Mouse (Mus musculus): ENCODE measurements around the gene Ap4b1. TPM values are rescaled to one million over a fixed set of nuclear protein-coding genes. Genes with fewer than 3 reads are reported as not detected.

Ap4b1 gene
- polyA plus RNA-seq, 2 experiments: 11.4 to 12.8 TPM

DNA sequence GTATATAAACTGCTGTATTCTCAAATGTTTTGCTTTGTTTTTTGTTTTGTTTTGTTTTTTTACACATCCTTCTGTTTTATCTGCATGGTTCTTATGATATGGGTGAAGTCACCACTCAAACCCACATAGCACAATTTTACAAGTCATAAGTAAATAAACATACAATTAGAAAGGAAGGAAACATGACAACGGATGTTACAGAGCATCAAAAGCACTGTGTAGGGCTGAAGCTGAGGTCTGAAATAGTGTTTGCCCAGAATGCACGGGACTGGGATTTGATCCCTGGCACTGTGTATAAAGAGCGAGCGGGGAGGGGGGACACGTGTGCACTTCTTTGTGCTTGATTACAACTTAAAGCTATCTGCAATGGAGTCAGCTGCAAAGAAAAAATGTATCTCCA lies 28.5 kb upstream of the Ap4b1 start:
- H3K9me3 ChIP-seq (ENCODE audit: control insufficient read depth, low read length): no peaks in the 10 kb centered on the region
- ATAC-seq (ENCODE audit: insufficient read depth): no peak
- no peak for DNase-seq (ENCODE audit: low read depth in 3 of 3, low spot score in 3 of 3)
- TF ChIP-seq EP300 (IDR thresholded peaks at IDR 0.05; ENCODE audit: low read depth) (no peak), CTCF (IDR thresholded peaks at IDR 0.05; ENCODE audit: low read depth) (no peak)
- H3K4me3 ChIP-seq (ENCODE audit: insufficient read depth in 1 of 2, low read depth in 2 of 2, low read length in 2 of 2): no peak overlapping the region
- H3K27ac ChIP-seq: no peak overlapping the region
- no peak overlapping the region for H3K4me2 ChIP-seq (ENCODE audit: low read depth)
- H3K27me3 ChIP-seq (ENCODE audit: control insufficient read depth, insufficient read depth, low read length): no peaks in the 10 kb centered on the region
- WGBS (ENCODE audit: insufficient replicate concordance): 75% methylated on average over 5 of the region's 5 CpGs
- H3K4me1 ChIP-seq (replicated peaks; ENCODE audit: control insufficient read depth in 2 of 2, insufficient read depth in 2 of 2, low read length in 1 of 2): peaks cover 10 to 24% of the 10 kb centered on the region in 2 experiments
- H3K9ac ChIP-seq (replicated peaks): no peak overlapping the region
- peaks cover 28% of the 10 kb centered on the region for H3K36me3 ChIP-seq (replicated peaks; ENCODE audit: control insufficient read depth, insufficient read depth, low read depth)

DNA sequence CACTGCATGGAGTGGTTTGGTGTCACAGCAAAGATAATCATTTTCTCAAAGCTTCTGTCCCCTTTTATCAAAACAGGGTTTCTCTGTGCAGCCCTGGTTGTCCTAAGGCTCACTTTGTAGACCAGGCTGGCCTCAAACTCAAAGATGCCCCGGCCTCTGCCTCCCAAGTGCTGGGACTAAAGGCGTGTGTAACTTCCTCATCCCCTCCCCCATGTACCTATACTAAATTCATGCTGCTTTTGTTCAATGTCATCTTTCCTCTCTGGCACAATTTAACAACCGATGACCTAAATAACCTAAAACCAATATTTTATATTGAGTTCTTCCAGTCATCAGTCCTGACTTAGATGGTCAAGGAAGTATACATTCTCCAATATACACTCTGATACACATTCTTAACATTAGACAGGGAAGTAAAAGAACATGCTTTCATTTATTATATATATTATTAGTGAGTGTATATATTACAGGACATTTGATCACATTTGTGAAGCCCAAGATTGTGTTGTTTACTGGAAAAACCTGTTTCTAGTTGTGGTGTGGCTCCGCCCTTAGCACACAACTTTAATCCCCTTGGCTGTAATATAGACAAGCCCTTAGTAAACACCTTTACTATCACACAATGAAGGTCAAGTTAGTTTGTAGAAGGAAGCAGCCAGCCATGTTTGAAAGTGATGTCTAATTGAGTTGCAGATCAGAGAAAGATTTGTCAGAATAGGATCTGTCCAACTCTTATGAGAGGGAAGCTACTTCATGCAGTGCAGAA lies 26.3 kb upstream of the Ap4b1 start:
- no peaks in the 10 kb centered on the region for H3K9me3 ChIP-seq (ENCODE audit: control insufficient read depth, low read length)
- ATAC-seq (ENCODE audit: insufficient read depth): no peak
- peak overlapping the region; percentile 18 for H3K27ac ChIP-seq
- peaks cover 12% of the 10 kb centered on the region for H3K36me3 ChIP-seq (replicated peaks; ENCODE audit: control insufficient read depth, insufficient read depth, low read depth)
- H3K4me2 ChIP-seq (ENCODE audit: low read depth): no peak overlapping the region
- 45% methylated on average over 4 of the region's 4 CpGs for WGBS (ENCODE audit: insufficient replicate concordance)
- no peak overlapping the region for H3K9ac ChIP-seq (replicated peaks)
- peaks cover 23 to 36% of the 10 kb centered on the region in 2 experiments for H3K4me1 ChIP-seq (replicated peaks; ENCODE audit: control insufficient read depth in 2 of 2, insufficient read depth in 2 of 2, low read length in 1 of 2)
- TF ChIP-seq CTCF (IDR thresholded peaks at IDR 0.05; ENCODE audit: low read depth) (no peak), EP300 (IDR thresholded peaks at IDR 0.05; ENCODE audit: low read depth) (no peak)
- DNase-seq (ENCODE audit: low read depth in 3 of 3, low spot score in 3 of 3): no peak
- no peak overlapping the region for H3K4me3 ChIP-seq (ENCODE audit: insufficient read depth in 1 of 2, low read depth in 2 of 2, low read length in 2 of 2)
- no peaks in the 10 kb centered on the region for H3K27me3 ChIP-seq (ENCODE audit: control insufficient read depth, insufficient read depth, low read length)

DNA sequence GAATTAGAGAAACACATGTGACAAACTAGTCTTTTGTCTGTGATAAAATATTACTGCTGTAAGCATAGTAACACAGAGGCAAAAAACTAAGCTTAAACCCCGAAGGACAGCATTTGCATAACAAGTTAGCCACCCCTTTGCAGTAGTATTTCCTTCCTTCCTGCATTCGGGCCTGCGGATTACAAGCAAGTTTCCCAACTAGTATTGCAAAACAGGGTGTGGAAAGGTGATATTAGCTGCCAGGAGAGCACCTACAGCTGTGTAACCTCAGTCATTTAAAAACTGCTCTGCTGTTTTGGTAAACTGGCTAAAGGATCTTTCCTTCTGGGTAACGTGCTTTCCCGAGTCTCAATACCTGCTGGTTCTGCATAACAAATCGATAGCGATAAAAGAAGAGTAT lies 22.1 kb upstream of the Ap4b1 start:
- DNase-seq (ENCODE audit: low read depth in 3 of 3, low spot score in 3 of 3) (no peak), ATAC-seq (ENCODE audit: insufficient read depth) (no peak)
- Histone ChIP-seq H3K4me3 (ENCODE audit: insufficient read depth in 1 of 2, low read depth in 2 of 2, low read length in 2 of 2) (peak overlapping the region in 1 of 2 experiments; percentile 25; a peak in 2 of 4 replicates), H3K4me2 (ENCODE audit: low read depth) (peak overlapping the region; percentile 49), H3K27me3 (ENCODE audit: control insufficient read depth, insufficient read depth, low read length) (no peaks in the 10 kb centered on the region), H3K9ac (replicated peaks) (no peak overlapping the region), H3K36me3 (replicated peaks; ENCODE audit: control insufficient read depth, insufficient read depth, low read depth) (peaks cover 2% of the 10 kb centered on the region; the same call in 1 of the 2 replicates), H3K4me1 (replicated peaks; ENCODE audit: control insufficient read depth in 2 of 2, insufficient read depth in 2 of 2, low read length in 1 of 2) (peaks cover 39 to 47% of the 10 kb centered on the region in 2 experiments), H3K27ac (peak overlapping the region; percentile 40; the same call in 1 of the 2 replicates), H3K9me3 (ENCODE audit: control insufficient read depth, low read length) (no peaks in the 10 kb centered on the region)
- TF ChIP-seq CTCF (IDR thresholded peaks at IDR 0.05; ENCODE audit: low read depth): no peak
- WGBS (ENCODE audit: insufficient replicate concordance): 40% methylated on average over 7 of the region's 7 CpGs

DNA sequence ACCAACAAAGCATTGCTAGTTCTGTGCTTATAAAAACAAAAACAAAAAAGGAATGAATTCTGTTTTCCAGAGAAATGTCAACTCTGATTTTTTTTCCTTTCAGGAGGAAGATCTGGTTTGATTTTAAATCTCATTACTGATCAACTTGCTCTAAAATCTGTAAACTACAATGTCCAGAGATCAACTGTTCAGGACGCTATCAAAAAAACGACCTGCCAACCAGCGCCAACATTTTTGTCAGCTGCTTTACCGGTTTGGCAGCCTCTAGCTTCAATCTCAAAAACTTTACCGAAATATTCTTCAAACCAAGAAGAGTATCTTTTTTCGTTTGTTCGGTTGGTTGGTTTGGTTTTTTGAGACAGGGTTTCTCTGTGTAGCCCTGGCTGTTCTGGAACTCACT lies 20.2 kb upstream of the Ap4b1 start:
- Histone ChIP-seq H3K27me3 (ENCODE audit: control insufficient read depth, insufficient read depth, low read length) (no peaks in the 10 kb centered on the region), H3K9me3 (ENCODE audit: control insufficient read depth, low read length) (no peaks in the 10 kb centered on the region), H3K4me1 (replicated peaks; ENCODE audit: control insufficient read depth in 2 of 2, insufficient read depth in 2 of 2, low read length in 1 of 2) (peaks cover 48 to 53% of the 10 kb centered on the region in 2 experiments), H3K9ac (replicated peaks) (peak overlapping the region; percentile 96), H3K4me3 (ENCODE audit: insufficient read depth in 1 of 2, low read depth in 2 of 2, low read length in 2 of 2) (peak overlapping the region; percentile 82 to 90), H3K36me3 (replicated peaks; ENCODE audit: control insufficient read depth, insufficient read depth, low read depth) (peaks cover 2% of the 10 kb centered on the region; the same call in 1 of the 2 replicates), H3K27ac (peak overlapping the region; percentile 95), H3K4me2 (ENCODE audit: low read depth) (peak overlapping the region; percentile 89)
- DNase-seq (ENCODE audit: low read depth in 3 of 3, low spot score in 3 of 3): no peak
- WGBS (ENCODE audit: insufficient replicate concordance): 66% methylated on average over 7 of the region's 7 CpGs
- ATAC-seq (ENCODE audit: insufficient read depth): no peak
- TF ChIP-seq CTCF (IDR thresholded peaks at IDR 0.05; ENCODE audit: low read depth): no peak
- no peak for TF ChIP-seq EP300 (IDR thresholded peaks at IDR 0.05; ENCODE audit: low read depth)

DNA sequence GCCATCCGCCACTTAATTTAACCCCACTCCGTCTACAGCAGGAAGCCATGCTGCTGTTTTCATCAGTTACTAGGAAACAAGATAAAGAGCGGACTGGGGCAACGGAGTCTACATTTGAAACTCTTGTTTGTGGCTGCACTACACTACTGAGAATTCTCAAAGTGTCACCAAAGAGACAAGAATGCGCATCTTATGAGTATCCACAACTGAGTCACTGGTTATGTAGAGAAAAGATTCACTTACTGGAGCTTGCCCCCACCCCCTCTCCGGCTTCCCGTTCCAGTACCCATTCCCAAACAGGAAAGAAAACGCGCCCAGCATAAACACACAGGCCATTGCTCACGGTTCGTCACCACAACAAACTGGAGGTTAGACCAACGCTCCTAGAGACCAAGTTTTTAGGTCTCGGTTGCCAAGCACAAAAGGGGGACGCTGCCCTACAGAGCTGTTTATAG lies 19.4 kb upstream of the Ap4b1 start:
- under 1% methylated on average over 14 of the region's 14 CpGs for WGBS (ENCODE audit: insufficient replicate concordance)
- ATAC-seq (ENCODE audit: insufficient read depth) (no peak), DNase-seq (ENCODE audit: low read depth in 3 of 3, low spot score in 3 of 3) (peak; percentile 46 to 62 (median 48))
- Histone ChIP-seq H3K4me2 (ENCODE audit: low read depth) (peak overlapping the region; percentile 89), H3K9me3 (ENCODE audit: control insufficient read depth, low read length) (no peaks in the 10 kb centered on the region), H3K36me3 (replicated peaks; ENCODE audit: control insufficient read depth, insufficient read depth, low read depth) (peaks cover 2% of the 10 kb centered on the region; the same call in 1 of the 2 replicates), H3K27me3 (ENCODE audit: control insufficient read depth, insufficient read depth, low read length) (no peaks in the 10 kb centered on the region), H3K4me1 (replicated peaks; ENCODE audit: control insufficient read depth in 2 of 2, insufficient read depth in 2 of 2, low read length in 1 of 2) (peaks cover 47 to 55% of the 10 kb centered on the region in 2 experiments), H3K4me3 (ENCODE audit: insufficient read depth in 1 of 2, low read depth in 2 of 2, low read length in 2 of 2) (peak overlapping the region; percentile 82 to 90), H3K9ac (replicated peaks) (peak overlapping the region; percentile 96), H3K27ac (peak overlapping the region; percentile 95)
- TF ChIP-seq EP300 (IDR thresholded peaks at IDR 0.05; ENCODE audit: low read depth): no peak

Data from liver, embryonic 14.5 days (tissue).